Comparison of ENCODE assay signal across 23 mouse cellular contexts in genomic region chr12:26589091-26589490, GRCm38 (mm10).
DNase-seq lines count a peak whose midpoint lies in the region; ATAC-seq lines count a peak whose summit lies in the region.
"Had no signal": no experiment of that assay in that cellular context is flagged by ENCODE, and none has a peak within 500 bp of the region (broad histone marks: within the 10 kb centered on the region; RNA-seq: fewer than 3 reads in every experiment).

No protein-coding gene starts in this region.

- ATAC-seq in forebrain, embryonic 16.5 days = peak; percentile 28; the same call in 1 of the 2 replicates
- no peak for ATAC-seq in hindbrain, embryonic 16.5 days
- ATAC-seq: activated CD4-positive, CD25-positive, alpha-beta regulatory T cell, adult 4 months; Patski had no signal

- intact Hi-C loops in heart, postnatal 10 days (cut with DNase I) = no loop called here

- H3K4me1 ChIP-seq in forebrain, embryonic 16.5 days (replicated peaks; ENCODE audit: control insufficient read depth, insufficient read depth, low read length) = peaks cover 3% of the 10 kb centered on the region
- no peaks in the 10 kb centered on the region for H3K4me1 ChIP-seq in hindbrain, embryonic 16.5 days (ENCODE audit: control insufficient read depth, insufficient read depth, low read depth, low read length)
- H3K4me1 ChIP-seq: heart, embryonic 13.5 days; limb, embryonic 10.5 days; neural tube, embryonic 13.5 days had no signal

- H3K4me3 ChIP-seq in forebrain, embryonic 16.5 days (replicated peaks; ENCODE audit: low read length) = no peak overlapping the region
- no peak overlapping the region for H3K4me3 ChIP-seq in hindbrain, embryonic 16.5 days (ENCODE audit: low read length)
- H3K4me3 ChIP-seq: heart, embryonic 13.5 days; limb, embryonic 10.5 days; midbrain, embryonic 10.5 days; neural tube, embryonic 13.5 days had no signal

- no peaks in the 10 kb centered on the region for H3K27me3 ChIP-seq in forebrain, embryonic 16.5 days (replicated peaks; ENCODE audit: control insufficient read depth, insufficient read depth, low read length)
- H3K27me3 ChIP-seq in hindbrain, embryonic 16.5 days (replicated peaks; ENCODE audit: control insufficient read depth, insufficient read depth, low read length) = no peaks in the 10 kb centered on the region
- H3K27me3 ChIP-seq: heart, embryonic 13.5 days; neural tube, embryonic 13.5 days; Patski had no signal

- peak; percentile 12 to 14 for DNase-seq in layer of hippocampus, adult 8-10 months (ENCODE audit: low spot score in 2 of 2)
- DNase-seq in layer of hippocampus, postnatal 25 days (ENCODE audit: extremely low spot score in 1 of 2, low spot score in 1 of 2) = no peak
- peak; percentile 29 to 76 for DNase-seq in frontal cortex, postnatal 36 days (ENCODE audit: low spot score in 2 of 2)
- peak; percentile 30 to 68 for DNase-seq in right cerebral cortex, postnatal 36 days (ENCODE audit: low spot score in 2 of 2)
- no peak for DNase-seq in heart, postnatal 10 days
- DNase-seq: adrenal gland, postnatal 36 days; cerebellum, adult 9-11 months; heart, postnatal 4 days; kidney, adult 8-10 months; kidney, postnatal 25 days; lung, embryonic 14.5 days; lung, postnatal 4 days; spleen, adult 18-20 months; thymus, adult 2 months had no signal

- no peaks in the 10 kb centered on the region for H3K9me3 ChIP-seq in forebrain, embryonic 16.5 days (ENCODE audit: control insufficient read depth, low read length)
- H3K9me3 ChIP-seq in hindbrain, embryonic 16.5 days (ENCODE audit: control insufficient read depth, low read length) = no peaks in the 10 kb centered on the region; the same call in 1 of the 2 replicates
- H3K9me3 ChIP-seq: heart, embryonic 13.5 days; limb, embryonic 10.5 days; midbrain, embryonic 10.5 days; neural tube, embryonic 13.5 days had no signal

- H3K9ac ChIP-seq in forebrain, embryonic 16.5 days (replicated peaks; ENCODE audit: low read depth, low read length) = no peak overlapping the region
- H3K9ac ChIP-seq in hindbrain, embryonic 16.5 days (ENCODE audit: low read depth, low read length) = no peak overlapping the region
- H3K9ac ChIP-seq: heart, embryonic 13.5 days; lung, embryonic 14.5 days; neural tube, embryonic 13.5 days had no signal

- no peaks in the 10 kb centered on the region for H3K36me3 ChIP-seq in forebrain, embryonic 16.5 days (ENCODE audit: control insufficient read depth, insufficient read depth)
- H3K36me3 ChIP-seq in hindbrain, embryonic 16.5 days (ENCODE audit: control insufficient read depth, insufficient read depth, low read length) = no peaks in the 10 kb centered on the region
- H3K36me3 ChIP-seq: heart, embryonic 13.5 days; limb, embryonic 10.5 days; midbrain, embryonic 10.5 days; neural tube, embryonic 13.5 days had no signal

- H3K27ac ChIP-seq in forebrain, embryonic 16.5 days (ENCODE audit: low read length) = peak overlapping the region; percentile 39
- H3K27ac ChIP-seq in hindbrain, embryonic 16.5 days (ENCODE audit: low read depth, low read length) = no peak overlapping the region
- H3K27ac ChIP-seq: heart, embryonic 13.5 days; limb, embryonic 10.5 days; midbrain, embryonic 10.5 days; neural tube, embryonic 13.5 days had no signal

- no peak overlapping the region for H3K4me2 ChIP-seq in forebrain, embryonic 16.5 days (ENCODE audit: low read length)
- H3K4me2 ChIP-seq in hindbrain, embryonic 16.5 days (ENCODE audit: low read length) = no peak overlapping the region
- H3K4me2 ChIP-seq: heart, embryonic 13.5 days; liver, embryonic 11.5 days; lung, embryonic 14.5 days; neural tube, embryonic 13.5 days had no signal

Comparison
In these comparisons a context has a peak if more than half of its experiments do, and no peak if none do; other contexts are left out.
1. DNase-seq: peak in layer of hippocampus, adult 8-10 months (2 of 2), frontal cortex, postnatal 36 days (2 of 2) and right cerebral cortex, postnatal 36 days (2 of 2); none in layer of hippocampus, postnatal 25 days (0 of 2) and heart, postnatal 10 days (0 of 2).